Mouse (Mus musculus) granulocyte monocyte progenitor cell, adult 5-6 weeks (primary cell): ENCODE data around the gene 1600014C10Rik. TPM values are rescaled to one million over a fixed set of nuclear protein-coding genes. Genes with fewer than 3 reads are reported as not detected.

ENCODE experiments used
- total RNA-seq, 2 experiments: library from RNA; stranded (forward) in 1 of 2; stranded (reverse) in 1 of 2; fragments of 200-712, 200-1000 nt in 1 of 2; fragments of >200 nt in 1 of 2; fragmentation: Nextera tagmentation in 1 of 2; gene quantifications; 2 replicates each; pipeline ENCODE4 v1.2.3; 2014 to 2017

The 1600014C10Rik gene
- total RNA-seq, 2 experiments from 2014 or later = 31.1 to 39.0 TPM

Other genes starting within 250 kb of the 1600014C10Rik start
- gene Uri1, start 159.7 kb upstream of the 1600014C10Rik start, total RNA-seq (2014; fragmentation: Nextera tagmentation) = 53.2 and 70.9 TPM in 2 replicates
- gene Uri1, start 159.7 kb upstream of the 1600014C10Rik start, total RNA-seq (2017) = 61.3 and 64.5 TPM in 2 replicates
- 22.4 and 23.1 TPM in 2 replicates for gene Ccne1, start 75.7 kb upstream of the 1600014C10Rik start, total RNA-seq (2014; fragmentation: Nextera tagmentation)
- gene Ccne1, start 75.7 kb upstream of the 1600014C10Rik start, total RNA-seq (2017) = 20.9 and 25.7 TPM in 2 replicates
- gene Plekhf1, start 44.8 kb downstream of the 1600014C10Rik start, total RNA-seq (2014; fragmentation: Nextera tagmentation) = 0.32 and 2.8 TPM in 2 replicates
- 0.52 and 1.2 TPM in 2 replicates for gene Plekhf1, start 44.8 kb downstream of the 1600014C10Rik start, total RNA-seq (2017)
- gene Pop4, start 88.2 kb downstream of the 1600014C10Rik start, total RNA-seq (2014; fragmentation: Nextera tagmentation) = 27.7 and 37.0 TPM in 2 replicates
- 44.9 and 48.6 TPM in 2 replicates for gene Pop4, start 88.2 kb downstream of the 1600014C10Rik start, total RNA-seq (2017)